Mouse (Mus musculus) stomach, embryonic 15.5 days (tissue): Measurements from ENCODE around the gene Shc4. TPM values are rescaled to one million over a fixed set of nuclear protein-coding genes. Genes with fewer than 3 reads are reported as not detected.
A peak's percentile ranks its signal among the peaks of the same experiment; 100 is the strongest.

Experiments used
- ATAC-seq: fragments of 200-750 bp; cut with Nextera tagmentation; 2 replicates; pipeline ENCODE4 v1.8.0; 2017; ENCODE audit warnings: low read depth, moderate number of reproducible peaks, moderate TSS enrichment; ENCODE audit not compliant: insufficient read depth, low FRiP score
- H3K27ac ChIP-seq: fragments of 300-500 bp; sonication (generic); 2 replicates; pipeline ENCODE4 v1.5.1; 2015; ENCODE audit warnings: mild to moderate bottlenecking, inconsistent platforms
- H3K27me3 ChIP-seq: fragments of 300-500 bp; sonication (generic); replicated peaks from 2 replicates; pipeline ENCODE4 v1.6.1; 2015; ENCODE audit warnings: inconsistent platforms
- H3K36me3 ChIP-seq: fragments of 300-500 bp; sonication (generic); 2 replicates; pipeline ENCODE4 v1.6.1; 2015; ENCODE audit warnings: inconsistent platforms
- H3K4me1 ChIP-seq: fragments of 300-500 bp; sonication (generic); 2 replicates; pipeline ENCODE4 v1.6.1; 2015; ENCODE audit warnings: inconsistent platforms
- H3K4me2 ChIP-seq: fragments of 300-500 bp; sonication (generic); 2 replicates; pipeline ENCODE4 v1.6.1; 2015; ENCODE audit warnings: mild to moderate bottlenecking, inconsistent platforms
- H3K4me3 ChIP-seq: fragments of 300-500 bp; sonication (generic); replicated peaks from 2 replicates; pipeline ENCODE4 v1.5.1; 2015; ENCODE audit warnings: inconsistent platforms
- H3K9ac ChIP-seq: fragments of 300-500 bp; sonication (generic); 2 replicates; pipeline ENCODE4 v1.6.1; 2015; ENCODE audit warnings: inconsistent platforms
- H3K9me3 ChIP-seq: fragments of 300-500 bp; sonication (generic); 2 replicates; pipeline ENCODE4 v1.6.1; 2016; ENCODE audit warnings: inconsistent platforms
- WGBS: fragments of 180-500 bp; shearing (Covaris S2); methylation state at CpG from one replicate; pipeline ENCODE4 v1.1.7; 2015; 5-methylcytosine and 5-hydroxymethylcytosine counted together
- polyA plus RNA-seq: library from polyadenylated mRNA; unstranded; fragments of >200 nt; fragmentation: Nextera tagmentation; extraction: Ambion mirVana; gene quantifications from 2 replicates; pipeline ENCODE4 v1.2.1, GENCODE M21; 2015

The Shc4 gene
- polyA plus RNA-seq, 1 experiment from 2014 or later = 3.1 TPM

GRCm38 (mm10) chr2:125684559-125685440, 39.1 kb downstream of the Shc4 start:
- ATAC-seq = 0 out of 2 replicates have a peak, but pooled peaks have one; percentile 24
- Histone ChIP-seq H3K9ac (no peak overlapping the region), H3K27me3 (0 out of 2 replicates have a peak, but pooled peaks cover 6% of the 10 kb centered on the region), H3K4me1 (no peaks in the 10 kb centered on the region), H3K36me3 (no peaks in the 10 kb centered on the region), H3K27ac (peak overlapping the region; percentile 13; the same call in 1 of the 2 replicates), H3K4me3 (no peak overlapping the region), H3K4me2 (no peak overlapping the region), H3K9me3 (no peaks in the 10 kb centered on the region)
- 59% methylated on average over 10 of the region's 10 CpGs for WGBS

GRCm38 (mm10) chr2:125683895-125684294, 40.1 kb downstream of the Shc4 start:
- H3K4me2 ChIP-seq = no peak overlapping the region
- H3K9ac ChIP-seq = no peak overlapping the region
- no peaks in the 10 kb centered on the region for H3K36me3 ChIP-seq
- 0 out of 2 replicates have a peak, but pooled peaks cover 6% of the 10 kb centered on the region for H3K27me3 ChIP-seq
- H3K4me1 ChIP-seq = no peaks in the 10 kb centered on the region
- no peak overlapping the region for H3K27ac ChIP-seq
- ATAC-seq = no peak
- no peaks in the 10 kb centered on the region for H3K9me3 ChIP-seq
- no peak overlapping the region for H3K4me3 ChIP-seq
- 78% methylated on average over 7 of the region's 7 CpGs for WGBS

GRCm38 (mm10) chr2:125681811-125682210, 42.1 kb downstream of the Shc4 start:
- 56% methylated on average over 9 of the region's 9 CpGs for WGBS

GRCm38 (mm10) chr2:125672957-125673631, 50.9 kb downstream of the Shc4 start, which contains the start of gene Eid1:
TSS of gene Eid1 (plus strand) at chr2:125673095.
- Histone ChIP-seq H3K4me2 (peak within 1 kb of the TSS; percentile 68), H3K4me3 (peak within 1 kb of the TSS; percentile 85), H3K4me1 (no peaks in the 10 kb centered on the region), H3K36me3 (no peaks in the 10 kb centered on the region), H3K9me3 (no peaks in the 10 kb centered on the region), H3K9ac (peak within 1 kb of the TSS; percentile 87), H3K27me3 (no peaks in the 10 kb centered on the region), H3K27ac (peak within 1 kb of the TSS; percentile 91)
- under 1% methylated on average over 67 of the region's 79 CpGs for WGBS
- ATAC-seq = peak; percentile 89

More at GRCm38 (mm10) chr2:125681811-125682210, 42.1 kb downstream of the Shc4 start:
- H3K36me3 ChIP-seq = no peaks in the 10 kb centered on the region
- H3K27ac ChIP-seq = no peak overlapping the region
- no peak overlapping the region; the same call in 1 of the 2 replicates for H3K4me2 ChIP-seq
- H3K4me1 ChIP-seq = no peaks in the 10 kb centered on the region
- no peak for ATAC-seq
- H3K4me3 ChIP-seq = no peak overlapping the region
- 0 out of 2 replicates have a peak, but pooled peaks cover 6% of the 10 kb centered on the region for H3K27me3 ChIP-seq
- H3K9ac ChIP-seq = no peak overlapping the region
- no peaks in the 10 kb centered on the region for H3K9me3 ChIP-seq

GRCm38 (mm10) chr2:125672568-125672956, 51.4 kb downstream of the Shc4 start:
- H3K4me3 ChIP-seq = peak overlapping the region; percentile 85
- ATAC-seq = no peak
- H3K4me1 ChIP-seq = no peaks in the 10 kb centered on the region
- H3K9me3 ChIP-seq = no peaks in the 10 kb centered on the region
- H3K27ac ChIP-seq = peak overlapping the region; percentile 91
- no peaks in the 10 kb centered on the region for H3K36me3 ChIP-seq
- H3K27me3 ChIP-seq = no peaks in the 10 kb centered on the region
- 24% methylated on average over 8 of the region's 20 CpGs for WGBS
- peak overlapping the region; percentile 6; the same call in 1 of the 2 replicates for H3K9ac ChIP-seq
- H3K4me2 ChIP-seq = peak overlapping the region; percentile 68

GRCm38 (mm10) chr2:125670846-125671245, 53.1 kb downstream of the Shc4 start:
- WGBS = 56% methylated on average over 1 of the region's 1 CpGs
- no peak overlapping the region for H3K4me3 ChIP-seq
- no peaks in the 10 kb centered on the region for H3K27me3 ChIP-seq
- H3K27ac ChIP-seq = no peak overlapping the region
- no peak for ATAC-seq
- no peaks in the 10 kb centered on the region for H3K36me3 ChIP-seq
- H3K9ac ChIP-seq = no peak overlapping the region
- H3K9me3 ChIP-seq = no peaks in the 10 kb centered on the region
- no peaks in the 10 kb centered on the region for H3K4me1 ChIP-seq
- no peak overlapping the region for H3K4me2 ChIP-seq

GRCm38 (mm10) chr2:125667721-125668120, 56.2 kb downstream of the Shc4 start:
- H3K4me1 ChIP-seq = no peaks in the 10 kb centered on the region
- H3K4me3 ChIP-seq = no peak overlapping the region
- H3K27me3 ChIP-seq = no peaks in the 10 kb centered on the region
- no peak overlapping the region for H3K27ac ChIP-seq
- H3K9ac ChIP-seq = no peak overlapping the region
- ATAC-seq = no peak
- H3K4me2 ChIP-seq = no peak overlapping the region
- no peaks in the 10 kb centered on the region for H3K9me3 ChIP-seq
- WGBS = 81% methylated on average over 7 of the region's 7 CpGs
- no peaks in the 10 kb centered on the region for H3K36me3 ChIP-seq

GRCm38 (mm10) chr2:125667184-125667583, 56.8 kb downstream of the Shc4 start:
- Histone ChIP-seq H3K9me3 (no peaks in the 10 kb centered on the region), H3K9ac (no peak overlapping the region), H3K27me3 (no peaks in the 10 kb centered on the region), H3K36me3 (no peaks in the 10 kb centered on the region), H3K4me3 (no peak overlapping the region), H3K4me1 (no peaks in the 10 kb centered on the region), H3K27ac (no peak overlapping the region), H3K4me2 (no peak overlapping the region)
- peak; percentile 84 for ATAC-seq
- WGBS = 37% methylated on average over 5 of the region's 5 CpGs

- Histone ChIP-seq H3K4me3 (no peak overlapping the region), H3K36me3 (no peaks in the 10 kb centered on the region), H3K27me3 (no peaks in the 10 kb centered on the region), H3K4me1 (no peaks in the 10 kb centered on the region), H3K9me3 (no peaks in the 10 kb centered on the region), H3K9ac (no peak overlapping the region), H3K27ac (no peak overlapping the region), H3K4me2 (no peak overlapping the region)
- 73% methylated on average over 4 of the region's 4 CpGs for WGBS
- no peak for ATAC-seq
These were observed 57.3 kb downstream of the Shc4 start for GRCm38 (mm10) chr2:125666668-125667067.

GRCm38 (mm10) chr2:125665909-125666308, 58.0 kb downstream of the Shc4 start:
- no peaks in the 10 kb centered on the region for H3K27me3 ChIP-seq
- H3K27ac ChIP-seq = no peak overlapping the region
- peaks cover 2% of the 10 kb centered on the region; the same call in 1 of the 2 replicates for H3K4me1 ChIP-seq
- 74% methylated on average over 4 of the region's 4 CpGs for WGBS
- peak; percentile 77; the same call in 1 of the 2 replicates for ATAC-seq
- H3K4me3 ChIP-seq = no peak overlapping the region
- no peaks in the 10 kb centered on the region for H3K36me3 ChIP-seq
- no peak overlapping the region for H3K9ac ChIP-seq
- H3K4me2 ChIP-seq = no peak overlapping the region
- H3K9me3 ChIP-seq = no peaks in the 10 kb centered on the region

- ATAC-seq = no peak
- H3K4me3 ChIP-seq = no peak overlapping the region
These were observed 58.7 kb downstream of the Shc4 start for GRCm38 (mm10) chr2:125665213-125665612.

GRCm38 (mm10) chr2:125662517-125662916, 61.4 kb downstream of the Shc4 start:
- H3K9me3 ChIP-seq = no peaks in the 10 kb centered on the region
- peaks cover 11% of the 10 kb centered on the region; the same call in 1 of the 2 replicates for H3K4me1 ChIP-seq
- no peaks in the 10 kb centered on the region for H3K27me3 ChIP-seq
- ATAC-seq = no peak
- 86% methylated on average over 3 of the region's 3 CpGs for whole genome bisulfite sequencing
- H3K36me3 ChIP-seq = no peaks in the 10 kb centered on the region
- no peak overlapping the region for H3K4me2 ChIP-seq
- no peak overlapping the region for H3K4me3 ChIP-seq
- no peak overlapping the region for H3K9ac ChIP-seq
- H3K27ac ChIP-seq = no peak overlapping the region

More at GRCm38 (mm10) chr2:125665213-125665612, 58.7 kb downstream of the Shc4 start:
- WGBS = 84% methylated on average over 5 of the region's 5 CpGs
- H3K27ac ChIP-seq = no peak overlapping the region
- H3K27me3 ChIP-seq = no peaks in the 10 kb centered on the region
- H3K9me3 ChIP-seq = no peaks in the 10 kb centered on the region
- H3K36me3 ChIP-seq = no peaks in the 10 kb centered on the region
- H3K9ac ChIP-seq = no peak overlapping the region
- peaks cover 9% of the 10 kb centered on the region; the same call in 1 of the 2 replicates for H3K4me1 ChIP-seq
- no peak overlapping the region for H3K4me2 ChIP-seq
